Mouse (Mus musculus) CH12.LX (cell line): ENCODE measurements around the gene Rrbp1. TPM values are rescaled to one million over a fixed set of nuclear protein-coding genes. Genes with fewer than 3 reads are reported as not detected.

Experiments
- DNase-seq: peaks from one replicate; pipeline ENCODE4 v3.0.0-alpha.2; 2013; ENCODE audit errors: extremely low read depth
- H3K27ac ChIP-seq: 2 replicates; pipeline ENCODE4 v1.5.1; 2012; ENCODE audit warnings: low read depth, mild to moderate bottlenecking, control low read depth, moderate library complexity; ENCODE audit not compliant: insufficient read depth
- H3K27me3 ChIP-seq: replicated peaks from 2 replicates; pipeline ENCODE3; 2012; ENCODE audit warnings: inconsistent platforms
- H3K36me3 ChIP-seq, 2 experiments: replicated peaks in 1 of 2; 2 replicates each; pipeline versions ENCODE3 to v1.6.1; 2012; ENCODE audit warnings: inconsistent platforms in 1 of 2, low read length in 1 of 2, mild to moderate bottlenecking in 1 of 2, mixed read lengths in 1 of 2, moderate library complexity in 1 of 2; ENCODE audit not compliant: control insufficient read depth in 1 of 2, insufficient read depth in 1 of 2
- H3K4me1 ChIP-seq, 2 experiments: 2 replicates each; pipeline ENCODE4 v1.6.1; 2012; ENCODE audit warnings: inconsistent platforms in 1 of 2, moderate library complexity in 1 of 2; ENCODE audit not compliant: insufficient read depth in 2 of 2, control insufficient read depth in 1 of 2
- H3K4me2 ChIP-seq: 2 replicates; pipeline ENCODE4 v1.6.1; 2012; ENCODE audit warnings: low read depth, mild to moderate bottlenecking, control low read depth; ENCODE audit not compliant: poor library complexity, insufficient read depth, severe bottlenecking
- H3K4me3 ChIP-seq, 3 experiments: fragments of 150-350 bp in 1 of 3; sonication (generic) in 1 of 3; replicated peaks in 1 of 3; 2 replicates each; pipeline versions ENCODE3 to v1.5.1; 2011 to 2012; ENCODE audit warnings: low read depth in 2 of 3, low read length in 2 of 3, mild to moderate bottlenecking in 2 of 3, moderate library complexity in 2 of 3, control low read depth in 1 of 3, improper control_type of control experiment in 1 of 3, inconsistent platforms in 1 of 3, mixed read lengths in 1 of 3; ENCODE audit not compliant: poor library complexity in 1 of 3
- H3K79me2 ChIP-seq: replicated peaks from 2 replicates; pipeline ENCODE4 v1.6.1; 2012; ENCODE audit warnings: mild to moderate bottlenecking, moderate library complexity; ENCODE audit not compliant: control insufficient read depth, poor library complexity, insufficient read depth, severe bottlenecking; ENCODE audit errors: extremely low read depth
- H3K9ac ChIP-seq: 2 replicates; pipeline ENCODE4 v1.6.1; 2012; ENCODE audit warnings: low read depth, mild to moderate bottlenecking, control low read depth, moderate library complexity; ENCODE audit not compliant: insufficient read depth
- H3K9me3 ChIP-seq: replicated peaks from 2 replicates; pipeline ENCODE3; 2012; ENCODE audit warnings: low read length, inconsistent platforms, mixed read lengths
- BHLHE40 ChIP-seq: IDR thresholded peaks from 2 replicates; pipeline ENCODE4 v1.6.1; 2011; ENCODE audit warnings: mild to moderate bottlenecking, low read depth, low read length, improper control_type of control experiment
- CHD1 ChIP-seq: IDR thresholded peaks from 2 replicates; pipeline ENCODE4 v1.6.1; 2012; ENCODE audit warnings: low read depth, low read length, improper control_type of control experiment, inconsistent platforms
- CHD2 ChIP-seq: IDR thresholded peaks from 2 replicates; pipeline ENCODE4 v1.6.1; 2011; ENCODE audit warnings: low read length, improper control_type of control experiment
- ELF1 ChIP-seq: IDR thresholded peaks from 2 replicates; pipeline ENCODE4 v1.6.1; 2014; ENCODE audit warnings: low read depth, mild to moderate bottlenecking, inconsistent platforms, low read length, improper control_type of control experiment
- EP300 ChIP-seq: IDR thresholded peaks from 2 replicates; pipeline ENCODE4 v1.6.1; 2011; ENCODE audit warnings: low read length, improper control_type of control experiment
- ETS1 ChIP-seq: conservative IDR thresholded peaks from 2 replicates; pipeline ENCODE4 v1.6.1; 2012; ENCODE audit warnings: low read depth, mild to moderate bottlenecking, inconsistent platforms, low read length, improper control_type of control experiment, moderate library complexity
- JUND ChIP-seq: conservative IDR thresholded peaks from 2 replicates; pipeline ENCODE4 v1.6.1; 2011; ENCODE audit warnings: low read depth, low read length, improper control_type of control experiment
- KAT2A ChIP-seq: IDR thresholded peaks from 2 replicates; pipeline ENCODE4 v1.6.1; 2012; ENCODE audit warnings: low read length, improper control_type of control experiment, inconsistent platforms; ENCODE audit not compliant: insufficient replicate concordance
- MAFK ChIP-seq: IDR thresholded peaks from 2 replicates; pipeline ENCODE4 v1.6.1; 2011; ENCODE audit warnings: low read length, improper control_type of control experiment; ENCODE audit not compliant: insufficient replicate concordance
- PAX5 ChIP-seq: IDR thresholded peaks from 2 replicates; pipeline ENCODE4 v1.6.1; 2012; ENCODE audit warnings: low read length, inconsistent platforms, mixed read lengths
- POLR2A ChIP-seq: IDR thresholded peaks from 2 replicates; pipeline ENCODE4 v1.6.1; 2011; ENCODE audit warnings: low read depth, mild to moderate bottlenecking, improper control_type of control experiment, low read length
- RCOR1 ChIP-seq: conservative IDR thresholded peaks from 2 replicates; pipeline ENCODE4 v1.6.1; 2012; ENCODE audit warnings: low read depth, mild to moderate bottlenecking, inconsistent platforms, low read length, improper control_type of control experiment
- SMC3 ChIP-seq: IDR thresholded peaks from 2 replicates; pipeline ENCODE4 v1.6.1; 2011; ENCODE audit warnings: low read depth, low read length, improper control_type of control experiment
- TCF12 ChIP-seq: IDR thresholded peaks from 2 replicates; pipeline ENCODE4 v1.6.1; 2014; ENCODE audit warnings: low read depth, mild to moderate bottlenecking, inconsistent platforms, low read length, improper control_type of control experiment
- USF1 ChIP-seq: IDR thresholded peaks from 2 replicates; pipeline ENCODE4 v1.6.1; 2014; ENCODE audit warnings: low read depth, mild to moderate bottlenecking, inconsistent platforms, low read length, improper control_type of control experiment
- ZC3H11A ChIP-seq: IDR thresholded peaks from 2 replicates; pipeline ENCODE4 v1.6.1; 2012; ENCODE audit warnings: low read depth, mild to moderate bottlenecking, inconsistent platforms, low read length, improper control_type of control experiment
- ZMIZ1 ChIP-seq: IDR thresholded peaks from 2 replicates; pipeline ENCODE4 v1.6.1; 2012; ENCODE audit warnings: low read depth, mild to moderate bottlenecking, inconsistent platforms, low read length, improper control_type of control experiment
- ZNF384 ChIP-seq: IDR thresholded peaks from 2 replicates; pipeline ENCODE4 v1.6.1; 2012; ENCODE audit warnings: low read depth, low read length, improper control_type of control experiment, inconsistent platforms
- dilution Hi-C: fragments of 300-500 bp; cut with MboI; formaldehyde crosslinking; loops from 2 replicates; pipeline ENCODE4 v1.14.3; 2020; ENCODE audit warnings: low sequenced_read_pairs; ENCODE audit not compliant: extremely low pct_unique_long_range_greater_than_20kb, extremely low pct_ligation_motif_present
- in situ Hi-C: fragments of 300-500 bp; cut with MboI; formaldehyde crosslinking; loops from 3 replicates; pipeline ENCODE4 v1.14.3; 2019; ENCODE audit warnings: low sequenced_read_pairs, low pct_ligation_motif_present, low pct_unique_long_range_greater_than_20kb, mixed read lengths
- polyA plus RNA-seq: library from polyadenylated mRNA; unstranded; fragments of >175 nt; gene quantifications from 2 replicates; pipeline ENCODE4 v1.2.1, GENCODE M21; 2012; ENCODE audit warnings: low read depth; ENCODE audit not compliant: insufficient read length
- total RNA-seq, 2 experiments: library from RNA; depleted of rRNA; stranded (reverse); fragments of 300-350 nt in 1 of 2; fragments of >200 nt in 1 of 2; gene quantifications; 2 replicates each; pipeline ENCODE4 v1.2.3; 2012 to 2014

Gene Rrbp1
- total and polyA plus RNA-seq, 3 experiments = 42.4 to 127 (median 49.3) TPM

DNA sequence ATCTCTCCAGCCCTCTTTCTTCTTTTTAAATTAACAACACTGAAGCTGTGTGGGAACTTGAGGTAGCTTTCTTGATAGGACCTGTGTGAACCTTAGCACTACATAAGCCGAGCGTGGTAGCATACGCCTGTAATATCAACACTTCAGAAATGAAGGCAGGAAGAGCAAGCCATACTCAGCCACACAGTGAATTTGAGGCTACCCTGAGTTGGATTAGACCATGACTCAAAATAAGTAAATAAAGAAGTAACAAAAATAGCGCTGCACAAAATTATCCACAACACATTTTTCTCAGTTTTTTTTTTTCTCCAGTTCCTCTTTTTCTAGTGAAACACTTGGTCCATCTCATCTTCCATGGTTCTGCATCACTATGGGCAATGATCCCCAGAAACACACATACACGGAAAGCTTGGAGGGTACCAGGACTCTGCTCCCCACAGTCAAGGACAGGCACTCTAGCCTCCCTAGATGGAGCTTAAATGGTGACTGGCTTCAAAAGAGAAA is 35.9 kb downstream of the Rrbp1 start:
- Histone ChIP-seq H3K9me3 (no peaks in the 10 kb centered on the region), H3K4me1 (peaks cover 12 to 63% of the 10 kb centered on the region in 2 experiments)
- no peak for DNase-seq
- TF ChIP-seq ZNF384 (peak; percentile 81), EP300 (peak; percentile 35; the same call in 1 of the 2 replicates), BHLHE40 (no peak), JUND (no peak)
- TF ChIP-seq, all 38 proteins: peak for 2
- H3K27ac ChIP-seq = no peak overlapping the region
- H3K79me2 ChIP-seq = no peaks in the 10 kb centered on the region
- in situ Hi-C loops (no loop called here), dilution Hi-C loops (no loop called here)
- no peak overlapping the region for H3K9ac ChIP-seq
- H3K27me3 ChIP-seq = no peaks in the 10 kb centered on the region
- H3K4me2 ChIP-seq = no peak overlapping the region
- H3K36me3 ChIP-seq = peaks cover 36 to 69% of the 10 kb centered on the region in 2 experiments
- H3K4me3 ChIP-seq = no peak overlapping the region

DNA sequence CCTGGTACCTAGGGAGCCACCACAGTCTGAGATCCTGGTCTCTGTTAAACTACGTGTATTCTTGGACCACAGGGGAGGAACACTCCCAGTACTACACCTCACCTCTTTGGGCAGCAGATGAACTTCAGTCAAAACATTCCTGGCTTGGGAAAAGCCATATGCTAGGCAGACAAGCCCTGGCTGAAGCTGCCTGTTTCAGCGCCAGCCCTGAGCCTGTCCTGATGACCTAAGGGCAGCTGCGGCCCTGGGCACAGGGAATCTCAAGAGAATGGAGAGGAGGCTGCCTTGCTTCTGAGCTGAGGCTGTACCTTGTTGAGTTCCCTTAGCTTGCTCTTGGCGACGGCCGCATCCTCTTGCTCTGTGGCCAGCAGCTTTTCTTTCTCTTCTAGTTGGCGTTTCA is 37.9 kb downstream of the Rrbp1 start:
- in situ Hi-C loops = no loop called here
- Histone ChIP-seq H3K27me3 (no peaks in the 10 kb centered on the region), H3K27ac (no peak overlapping the region), H3K4me2 (no peak overlapping the region), H3K36me3 (peaks cover 47 to 70% of the 10 kb centered on the region in 2 experiments), H3K9ac (no peak overlapping the region), H3K4me1 (peaks cover 3 to 44% of the 10 kb centered on the region in 2 experiments; a peak in 3 of 4 replicates), H3K4me3 (no peak overlapping the region), H3K79me2 (no peaks in the 10 kb centered on the region), H3K9me3 (no peaks in the 10 kb centered on the region)
- no peak for DNase-seq
- dilution Hi-C loops = no loop called here
- TF ChIP-seq ELF1 = no peak
- no peak for TF ChIP-seq SMC3
- TF ChIP-seq KAT2A = no peak
- TF ChIP-seq CHD1 = no peak
- TF ChIP-seq POLR2A = no peak
- no peak for TF ChIP-seq ETS1
- TF ChIP-seq TCF12 = no peak
- no peak for TF ChIP-seq CHD2
- no peak for TF ChIP-seq MAFK
- no peak for TF ChIP-seq ZMIZ1
- no peak for TF ChIP-seq RCOR1
- TF ChIP-seq USF1 = no peak
- no peak for TF ChIP-seq PAX5
- no peak for TF ChIP-seq JUND
- TF ChIP-seq ZC3H11A = no peak
